Mouse (Mus musculus): ENCODE measurements around the gene Ppp2r2d.

DNA sequence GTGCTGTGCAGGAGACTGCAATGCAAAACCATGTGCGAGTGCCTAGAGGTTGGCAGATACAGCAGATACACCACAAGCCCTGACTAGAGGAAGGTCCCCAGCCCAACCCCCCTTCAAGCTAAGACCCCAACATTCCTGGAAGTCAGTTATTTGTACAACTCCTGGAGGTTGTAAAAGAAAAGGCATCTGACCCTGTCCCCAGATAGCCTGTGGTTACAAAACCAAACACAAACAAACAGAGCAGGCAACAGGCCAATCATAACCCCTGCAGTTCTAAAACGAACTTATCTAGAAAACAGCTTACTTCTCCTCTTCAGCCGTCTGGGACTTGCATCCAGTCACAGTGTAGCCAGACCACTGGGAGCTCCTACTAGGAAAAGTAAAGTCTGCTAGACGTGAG is 42.5 kb upstream of the Ppp2r2d start:
- TF ChIP-seq CTCF (IDR thresholded peaks at IDR 0.05; ENCODE audit: low read depth, low read length) = no peak
- TF ChIP-seq POLR2A (IDR thresholded peaks at IDR 0.05; ENCODE audit: borderline replicate concordance, low read depth, low read length) = no peak
